ENCODE assay signal across 14 mouse cellular contexts in the genomic region with DNA sequence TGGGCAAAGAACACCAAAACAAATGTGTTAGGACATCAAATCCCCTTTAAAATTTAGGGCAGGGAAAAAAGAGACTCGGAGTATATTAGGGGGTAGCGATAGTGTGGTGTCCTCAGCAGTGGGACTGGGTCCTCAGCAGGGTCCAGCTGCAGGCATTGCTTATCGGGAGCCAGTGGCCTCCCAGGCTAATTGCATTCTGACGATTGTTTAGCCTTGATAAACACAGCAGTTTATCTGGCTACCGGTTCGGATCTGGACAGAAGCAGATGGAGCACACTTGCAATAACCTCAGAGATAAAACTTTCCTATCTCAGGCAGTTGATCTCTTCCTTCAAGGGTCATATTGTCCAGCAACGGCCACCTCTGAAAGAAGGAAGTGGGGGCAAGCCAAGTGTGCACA.
DNase-seq lines count a peak whose midpoint lies in the region; ATAC-seq and TF ChIP-seq lines count a peak whose summit lies in the region.
"Had no signal": no experiment of that assay in that cellular context is flagged by ENCODE, and none has a peak within 500 bp of the region (broad histone marks: within the 10 kb centered on the region; RNA-seq: fewer than 3 reads in every experiment).

No protein-coding gene starts in this region.

- no peak for TF ChIP-seq POLR2A in bone marrow, adult 2 months (IDR thresholded peaks at IDR 0.05; ENCODE audit: borderline replicate concordance, control insufficient read depth, low read depth, low read length)

- 30% methylated on average over 7 of the region's 7 CpGs for whole genome bisulfite sequencing in heart, embryonic 15.5 days
- WGBS in bone marrow, adult 2 months: 37% methylated on average over 7 of the region's 7 CpGs
- 15% methylated on average over 7 of the region's 7 CpGs for WGBS in liver, embryonic 12.5 days (ENCODE audit: insufficient replicate concordance)
- 78% methylated on average over 7 of the region's 7 CpGs for WGBS in hindbrain, embryonic 10.5 days

- no peak overlapping the region for H3K4me2 ChIP-seq in heart, embryonic 15.5 days
- peak overlapping the region; percentile 16; the same call in 1 of the 2 replicates for H3K4me2 ChIP-seq in liver, embryonic 12.5 days
- H3K4me2 ChIP-seq: limb, embryonic 15.5 days; midbrain, embryonic 11.5 days; neural tube, embryonic 13.5 days had no signal

- H3K27me3 ChIP-seq in heart, embryonic 15.5 days: no peaks in the 10 kb centered on the region
- H3K27me3 ChIP-seq in liver, embryonic 12.5 days (replicated peaks): 0 out of 2 replicates have a peak, but pooled peaks cover 5% of the 10 kb centered on the region
- H3K27me3 ChIP-seq in hindbrain, embryonic 10.5 days (ENCODE audit: insufficient read depth, poor library complexity, severe bottlenecking): peaks cover 10% of the 10 kb centered on the region
- H3K27me3 ChIP-seq: neural tube, embryonic 13.5 days had no signal

- H3K9ac ChIP-seq in heart, embryonic 15.5 days: no peak overlapping the region
- no peak overlapping the region for H3K9ac ChIP-seq in liver, embryonic 12.5 days
- H3K9ac ChIP-seq: limb, embryonic 15.5 days; neural tube, embryonic 13.5 days had no signal

- intact Hi-C loops in heart, postnatal 14 days (cut with DNase I): no loop called here

- peaks cover 20% of the 10 kb centered on the region for H3K4me1 ChIP-seq in heart, embryonic 15.5 days (replicated peaks)
- no peaks in the 10 kb centered on the region; the same call in 1 of the 2 replicates for H3K4me1 ChIP-seq in bone marrow, adult 2 months (ENCODE audit: control insufficient read depth, insufficient read depth, low read length)
- peaks cover 22% of the 10 kb centered on the region for H3K4me1 ChIP-seq in liver, embryonic 12.5 days
- H3K4me1 ChIP-seq in hindbrain, embryonic 10.5 days (replicated peaks): peaks cover 17% of the 10 kb centered on the region

- DNase-seq in heart, postnatal 14 days: no peak
- DNase-seq in hindbrain, embryonic 10.5 days (ENCODE audit: low spot score): no peak
- no peak for DNase-seq in T-cell, adult 2 months (ENCODE audit: low spot score)
- DNase-seq: cerebellum, adult 18-20 months; kidney, adult 9 months; lung, postnatal 14 days had no signal

- TF ChIP-seq CTCF in bone marrow, adult 2 months (IDR thresholded peaks at IDR 0.05; ENCODE audit: control insufficient read depth, insufficient read depth, low read length): no peak

- no peak overlapping the region for H3K4me3 ChIP-seq in heart, embryonic 15.5 days
- no peak overlapping the region for H3K4me3 ChIP-seq in bone marrow, adult 2 months (replicated peaks; ENCODE audit: control insufficient read depth, low read depth, low read length)
- no peak overlapping the region for H3K4me3 ChIP-seq in liver, embryonic 12.5 days
- H3K4me3 ChIP-seq in hindbrain, embryonic 10.5 days: no peak overlapping the region
- H3K4me3 ChIP-seq: limb, embryonic 15.5 days; neural tube, embryonic 13.5 days had no signal

- no peaks in the 10 kb centered on the region for H3K36me3 ChIP-seq in heart, embryonic 15.5 days
- no peaks in the 10 kb centered on the region for H3K36me3 ChIP-seq in liver, embryonic 12.5 days
- no peaks in the 10 kb centered on the region for H3K36me3 ChIP-seq in hindbrain, embryonic 10.5 days
- H3K36me3 ChIP-seq: limb, embryonic 15.5 days; neural tube, embryonic 13.5 days had no signal

- H3K27ac ChIP-seq in heart, embryonic 15.5 days: peak overlapping the region; percentile 64
- 0 out of 2 replicates have a peak overlapping the region, but pooled peaks have one; percentile 12 for H3K27ac ChIP-seq in bone marrow, adult 2 months (ENCODE audit: control insufficient read depth, insufficient read depth, low read depth, low read length, poor library complexity)
- H3K27ac ChIP-seq in liver, embryonic 12.5 days: peak overlapping the region; percentile 54
- H3K27ac ChIP-seq in hindbrain, embryonic 10.5 days: no peak overlapping the region
- H3K27ac ChIP-seq: limb, embryonic 15.5 days; neural tube, embryonic 13.5 days; stomach, postnatal 0 days had no signal

- no peak for ATAC-seq in heart, embryonic 15.5 days (replicated peaks; ENCODE audit: insufficient number of reproducible peaks, insufficient read depth, low FRiP score, low read depth)
- ATAC-seq in liver, embryonic 12.5 days: peak; percentile 70
- ATAC-seq in megakaryocyte-erythroid progenitor cell, adult 5-6 weeks (replicated peaks; ENCODE audit: low FRiP score, low TSS enrichment, poor library complexity, severe bottlenecking): peak; percentile 27; the same call in 1 of the 2 replicates

- no peaks in the 10 kb centered on the region for H3K9me3 ChIP-seq in heart, embryonic 15.5 days (replicated peaks)
- H3K9me3 ChIP-seq in liver, embryonic 12.5 days (replicated peaks): no peaks in the 10 kb centered on the region
- no peaks in the 10 kb centered on the region for H3K9me3 ChIP-seq in hindbrain, embryonic 10.5 days
- H3K9me3 ChIP-seq: limb, embryonic 15.5 days; neural tube, embryonic 13.5 days had no signal
